Mouse (Mus musculus) heart, embryonic 11.5 days (tissue): ENCODE results near the gene Rhox4a2. TPM values are rescaled to one million over a fixed set of nuclear protein-coding genes. Genes with fewer than 3 reads are reported as not detected.
"Not testable (repeated sequence)": the region's sequence is repeated elsewhere in the genome, so short reads cannot be mapped to it uniquely, and the experiment has no call there.

ENCODE experiments used
- ATAC-seq: fragments of 200-750 bp; cut with Nextera tagmentation; replicated peaks from 2 replicates; pipeline ENCODE4 v1.8.0; 2017; ENCODE audit warnings: moderate library complexity; ENCODE audit not compliant: insufficient number of reproducible peaks, low FRiP score, low TSS enrichment
- H3K27ac ChIP-seq: fragments of 300-500 bp; sonication (generic); 2 replicates; pipeline ENCODE4 v1.5.1; 2014; ENCODE audit warnings: mild to moderate bottlenecking, low read depth, low read length
- H3K27me3 ChIP-seq: fragments of 300-500 bp; sonication (generic); 2 replicates; pipeline ENCODE4 v1.6.1; 2014; ENCODE audit warnings: mild to moderate bottlenecking, low read length, mixed read lengths; ENCODE audit not compliant: control insufficient read depth, insufficient read depth
- H3K36me3 ChIP-seq: fragments of 300-500 bp; sonication (generic); 2 replicates; pipeline ENCODE4 v1.6.1; 2014; ENCODE audit warnings: mild to moderate bottlenecking, low read length, moderate library complexity, mixed read lengths; ENCODE audit not compliant: control insufficient read depth, insufficient read depth
- H3K4me1 ChIP-seq: fragments of 300-500 bp; sonication (generic); 2 replicates; pipeline ENCODE4 v1.6.1; 2014; ENCODE audit warnings: low read length; ENCODE audit not compliant: control insufficient read depth, insufficient read depth
- H3K4me2 ChIP-seq: fragments of 300-500 bp; sonication (generic); 2 replicates; pipeline ENCODE4 v1.6.1; 2014; ENCODE audit warnings: mild to moderate bottlenecking, moderate library complexity
- H3K4me3 ChIP-seq: fragments of 300-500 bp; sonication (generic); 2 replicates; pipeline ENCODE4 v1.5.1; 2014; ENCODE audit warnings: low read depth, low read length
- H3K9ac ChIP-seq: fragments of 300-500 bp; sonication (generic); 2 replicates; pipeline ENCODE4 v1.6.1; 2014; ENCODE audit warnings: mild to moderate bottlenecking, low read depth, low read length, moderate library complexity
- H3K9me3 ChIP-seq: fragments of 300-500 bp; sonication (generic); replicated peaks from 2 replicates; pipeline ENCODE4 v1.6.1; 2016; ENCODE audit warnings: low read length; ENCODE audit not compliant: control insufficient read depth
- WGBS: fragments of 180-500 bp; shearing (Covaris S2); extraction: QIAGEN DNeasy Blood & Tissue Kit; methylation state at CpG from one replicate; pipeline ENCODE4 v1.1.7; 2014; ENCODE audit not compliant: insufficient replicate concordance; 5-methylcytosine and 5-hydroxymethylcytosine counted together
- polyA plus RNA-seq: library from polyadenylated mRNA; unstranded; fragments of >200 nt; fragmentation: Nextera tagmentation; extraction: Ambion mirVana; gene quantifications from 2 replicates; pipeline ENCODE4 v1.2.1, GENCODE M21; 2014

Rhox4a2 gene
- polyA plus RNA-seq: 0.17 and 0.42 TPM in 2 replicates

- not testable (repeated sequence) for H3K27ac ChIP-seq, H3K4me2 ChIP-seq, H3K9me3 ChIP-seq, H3K9ac ChIP-seq, ATAC-seq, H3K4me1 ChIP-seq, H3K27me3 ChIP-seq, H3K4me3 ChIP-seq, H3K36me3 ChIP-seq
- WGBS: 89% methylated on average over 8 of the region's 16 CpGs
These were observed at the start of gene Rhox4a2 for GRCm38 (mm10) chrX:37390548-37390947. Rhox4a2 (plus strand) TSS chrX:37390848.

GRCm38 (mm10) chrX:37379728-37380127 is 10.9 kb upstream of the Rhox4a2 start, which contains the start of gene Rhox3a2:
Rhox3a2 (plus strand) TSS chrX:37380028.
- not testable (repeated sequence) for H3K36me3 ChIP-seq
- WGBS: no CpG with 5 or more reads among the region's 1 CpGs

GRCm38 (mm10) chrX:37411767-37412166 is 21.1 kb downstream of the Rhox4a2 start, which contains the start of gene Rhox2b:
Rhox2b (plus strand) TSS chrX:37412067.
- H3K4me3 ChIP-seq, H3K9ac ChIP-seq, H3K27ac ChIP-seq, H3K27me3 ChIP-seq, ATAC-seq, H3K4me1 ChIP-seq, H3K36me3 ChIP-seq, H3K4me2 ChIP-seq, H3K9me3 ChIP-seq: not testable (repeated sequence)
- no CpG with 5 or more reads among the region's 9 CpGs for WGBS

More at GRCm38 (mm10) chrX:37379728-37380127, 10.9 kb upstream of the Rhox4a2 start, which contains the start of gene Rhox3a2:
- not testable (repeated sequence) for H3K9me3 ChIP-seq, H3K4me1 ChIP-seq, H3K9ac ChIP-seq, ATAC-seq, H3K4me2 ChIP-seq, H3K4me3 ChIP-seq, H3K27me3 ChIP-seq, H3K27ac ChIP-seq

- not testable (repeated sequence) for H3K27me3 ChIP-seq, H3K4me2 ChIP-seq, H3K9me3 ChIP-seq, H3K36me3 ChIP-seq, H3K4me1 ChIP-seq, H3K9ac ChIP-seq, H3K4me3 ChIP-seq, ATAC-seq, H3K27ac ChIP-seq
- 91% methylated on average over 14 of the region's 15 CpGs for WGBS
These were observed 41.5 kb downstream of the Rhox4a2 start, which contains the start of gene Rhox4b for GRCm38 (mm10) chrX:37432194-37432593. Rhox4b (plus strand) TSS chrX:37432494.

Other genes starting within 250 kb of the Rhox4a2 start
- 0.11 TPM in 1 of 2 replicates, not detected in the other for gene Akap14, start 222.0 kb upstream of the Rhox4a2 start, polyA plus RNA-seq
- 553 and 620 TPM in 2 replicates for gene Ndufa1, start 199.7 kb upstream of the Rhox4a2 start, polyA plus RNA-seq
- gene Rnf113a1, start 199.6 kb upstream of the Rhox4a2 start, polyA plus RNA-seq: 7.3 and 7.9 TPM in 2 replicates
- not detected in 2 replicates for gene Gm9, start 179.8 kb upstream of the Rhox4a2 start, polyA plus RNA-seq
- not detected in 2 replicates for gene Rhox1, start 168.6 kb upstream of the Rhox4a2 start, polyA plus RNA-seq
- not detected in 2 replicates for gene Rhox2a, start 145.9 kb upstream of the Rhox4a2 start, polyA plus RNA-seq
- gene Rhox3a, start 140.9 kb upstream of the Rhox4a2 start, polyA plus RNA-seq: not detected in 2 replicates
- not detected in 2 replicates for gene Rhox4a, start 125.5 kb upstream of the Rhox4a2 start, polyA plus RNA-seq
- gene Rhox3a2, start 10.8 kb upstream of the Rhox4a2 start, polyA plus RNA-seq: not detected in 2 replicates
- not detected in 2 replicates for gene Rhox2b, start 21.2 kb downstream of the Rhox4a2 start, polyA plus RNA-seq
- not detected in 2 replicates for gene Rhox4b, start 41.6 kb downstream of the Rhox4a2 start, polyA plus RNA-seq
- not detected in 2 replicates for gene Rhox2c, start 62.8 kb downstream of the Rhox4a2 start, polyA plus RNA-seq
- gene Rhox3c, start 67.7 kb downstream of the Rhox4a2 start, polyA plus RNA-seq: not detected in 2 replicates
- gene Rhox4c, start 89.5 kb downstream of the Rhox4a2 start, polyA plus RNA-seq: not detected in 2 replicates
- gene Rhox2d, start 102.6 kb downstream of the Rhox4a2 start, polyA plus RNA-seq: not detected in 2 replicates
- not detected in 2 replicates for gene Rhox4d, start 123.5 kb downstream of the Rhox4a2 start, polyA plus RNA-seq
- gene Rhox2e, start 139.6 kb downstream of the Rhox4a2 start, polyA plus RNA-seq: not detected in 2 replicates
- not detected in 2 replicates for gene Rhox3e, start 151.2 kb downstream of the Rhox4a2 start, polyA plus RNA-seq
- gene Rhox4e, start 166.6 kb downstream of the Rhox4a2 start, polyA plus RNA-seq: not detected in 2 replicates
- not detected in 2 replicates for gene Rhox2f, start 180.6 kb downstream of the Rhox4a2 start, polyA plus RNA-seq
- not detected in 2 replicates for gene Rhox3f, start 190.1 kb downstream of the Rhox4a2 start, polyA plus RNA-seq
- gene Rhox4f, start 216.9 kb downstream of the Rhox4a2 start, polyA plus RNA-seq: not detected in 2 replicates
- not detected in 2 replicates for gene Rhox3g, start 237.8 kb downstream of the Rhox4a2 start, polyA plus RNA-seq